Mouse (Mus musculus): ENCODE results near the gene Rnase1.

Rnase1 gene

DNA sequence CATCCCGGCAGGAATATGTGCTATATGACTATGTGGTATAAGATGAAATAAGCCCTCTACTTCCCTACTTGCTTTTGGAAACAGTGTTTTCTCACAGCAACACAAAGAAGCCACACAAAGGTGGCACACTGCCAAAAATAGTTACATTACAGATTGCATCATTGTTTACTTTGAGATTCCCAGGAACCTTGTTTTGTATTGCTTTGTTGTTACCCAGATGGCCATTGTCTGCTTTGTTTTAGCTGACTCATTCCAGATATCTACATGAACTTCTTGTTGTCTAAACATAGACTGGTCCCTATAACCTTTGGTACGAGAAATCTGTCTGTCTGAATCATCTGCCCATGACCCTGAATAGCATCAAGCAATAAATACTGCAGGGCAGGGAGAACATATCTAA is 6.2 kb downstream of the Rnase1 start:
- DNase-seq = no peak

DNA sequence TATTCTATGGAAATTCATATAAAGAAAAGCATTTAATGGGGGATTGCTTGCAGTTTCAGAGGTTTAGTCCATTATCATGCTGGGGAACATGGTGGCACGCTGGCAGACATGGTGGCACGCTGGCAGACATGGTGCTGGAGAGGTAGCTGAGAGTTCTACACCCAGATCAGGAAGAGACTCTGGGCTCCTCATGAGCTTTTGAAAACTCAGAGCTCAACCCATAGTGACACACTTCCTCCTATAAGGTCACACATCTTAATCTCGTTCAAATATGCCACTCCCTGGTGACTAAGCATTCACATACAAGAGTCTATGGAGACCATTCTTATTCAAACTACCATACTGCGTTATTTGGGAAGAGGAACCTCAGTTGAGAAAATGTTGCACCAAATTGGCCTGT is 14.2 kb downstream of the Rnase1 start:
- no peak for DNase-seq

DNA sequence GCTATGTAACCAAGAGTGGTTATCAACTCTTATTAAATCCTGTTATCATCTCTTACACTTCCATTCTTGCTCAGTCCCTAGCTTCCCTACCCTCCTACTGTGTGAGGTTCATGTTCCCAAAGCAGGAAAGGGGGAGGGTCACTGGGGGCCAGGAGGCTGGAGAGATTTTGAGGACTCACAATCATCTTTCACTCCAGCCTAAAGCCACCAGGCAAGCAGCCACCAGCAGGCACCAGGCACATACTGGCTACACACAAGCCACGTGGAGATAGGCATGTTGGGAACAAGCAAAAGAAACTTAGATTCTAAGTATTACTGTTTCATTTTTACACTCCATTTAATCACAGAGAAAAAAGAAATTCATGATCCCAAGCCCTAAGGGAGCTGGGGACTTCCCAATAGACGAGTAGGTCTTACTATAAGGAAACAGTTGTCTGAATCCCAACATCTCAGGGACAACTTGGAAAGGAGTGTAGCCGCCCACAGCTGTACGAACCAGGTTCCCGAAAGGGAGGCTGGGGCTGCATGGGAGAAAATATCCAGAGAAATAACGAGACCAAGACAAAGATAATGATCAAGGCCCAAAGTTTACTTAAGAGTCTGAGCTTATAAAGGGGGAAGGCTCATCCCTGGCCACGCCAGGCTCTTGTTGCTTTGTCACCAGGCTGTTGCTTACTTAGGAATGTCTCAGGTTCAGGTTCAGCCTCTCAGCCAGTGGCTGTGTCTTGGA is 15.3 kb downstream of the Rnase1 start:
- DNase-seq = no peak

DNA sequence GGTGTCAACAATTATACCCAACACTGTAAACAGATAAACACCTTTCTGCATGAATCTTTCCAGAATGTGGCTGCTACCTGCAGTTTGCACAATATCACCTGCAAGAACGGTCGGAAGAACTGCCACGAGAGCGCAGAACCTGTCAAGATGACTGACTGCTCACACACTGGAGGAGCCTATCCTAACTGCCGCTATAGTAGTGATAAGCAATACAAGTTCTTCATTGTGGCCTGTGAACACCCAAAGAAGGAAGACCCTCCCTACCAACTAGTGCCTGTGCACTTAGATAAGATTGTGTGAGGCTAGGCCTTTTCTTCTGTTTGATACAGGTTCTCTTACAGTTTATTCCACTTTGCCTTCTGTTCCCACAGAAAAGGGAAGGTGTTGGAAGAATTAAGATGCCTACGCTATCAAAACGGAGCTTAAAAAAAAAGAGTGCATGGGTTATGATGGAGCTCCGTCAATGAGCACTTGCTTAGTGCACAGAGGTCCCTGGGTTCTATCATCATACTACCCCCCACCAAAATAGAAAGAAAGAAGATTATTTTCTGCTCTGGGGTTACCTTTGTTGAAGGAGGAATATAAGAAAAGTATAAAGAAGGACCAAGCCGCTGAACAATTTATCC is 16.2 kb downstream of the Rnase1 start:
- no peak for DNase-seq

DNA sequence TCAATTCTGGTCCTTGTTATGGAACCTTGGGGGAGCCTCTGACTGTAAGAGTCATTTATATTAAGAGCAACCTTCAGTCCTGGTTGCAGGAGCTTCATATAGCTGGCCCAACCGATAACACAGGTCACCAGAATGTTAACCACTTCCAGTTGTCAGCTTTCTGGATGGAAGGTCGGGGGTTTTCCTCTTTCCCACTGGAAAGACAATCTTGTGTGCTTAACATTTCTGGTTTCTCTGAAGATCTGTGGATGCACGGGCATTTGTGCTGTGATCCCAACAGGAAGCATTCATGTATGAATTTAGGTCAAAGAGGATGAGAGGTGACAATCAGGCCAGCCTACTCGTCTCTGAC is 17.0 kb downstream of the Rnase1 start:
- no peak for DNase-seq

DNA sequence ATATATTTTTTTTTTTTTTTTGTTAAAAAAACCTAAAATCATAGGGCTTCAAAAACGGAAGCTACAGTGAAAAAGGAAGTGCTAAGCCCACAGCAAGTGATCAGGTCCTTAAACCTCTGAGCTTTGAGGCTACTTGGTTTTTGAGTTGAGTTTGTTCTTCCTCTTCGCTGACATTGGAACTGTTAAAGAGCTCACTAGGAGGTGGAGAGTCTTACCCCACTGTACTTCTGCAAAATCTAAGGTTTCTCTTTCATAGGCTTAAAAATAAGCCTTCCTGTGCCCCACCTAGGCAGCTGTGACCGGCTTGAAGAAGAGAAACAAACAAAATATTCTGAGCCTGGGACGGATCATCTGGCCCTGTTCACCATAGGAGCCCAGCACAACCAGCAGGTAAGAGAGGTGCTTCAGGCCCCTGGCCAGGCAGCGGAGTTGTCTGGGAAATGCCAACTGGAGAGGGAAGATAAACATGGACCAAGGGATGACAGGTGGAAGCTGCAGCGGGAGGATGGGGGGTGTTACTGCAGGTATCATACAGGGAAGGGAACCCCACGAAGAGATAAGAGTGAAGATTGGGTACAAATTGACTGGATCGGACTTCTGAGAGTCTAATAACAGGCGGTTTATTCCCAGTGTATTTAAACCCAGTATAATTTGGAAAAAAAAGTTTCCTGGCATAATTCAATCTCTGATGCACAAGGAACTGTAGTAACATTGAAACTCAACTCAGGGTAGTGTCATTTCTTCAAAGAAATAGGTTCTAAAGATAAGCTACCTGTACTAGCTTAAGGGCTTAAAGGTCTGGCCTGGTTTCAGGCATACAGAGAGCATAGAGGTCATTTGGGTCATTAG is 17.6 kb downstream of the Rnase1 start:
- no peak for DNase-seq

DNA sequence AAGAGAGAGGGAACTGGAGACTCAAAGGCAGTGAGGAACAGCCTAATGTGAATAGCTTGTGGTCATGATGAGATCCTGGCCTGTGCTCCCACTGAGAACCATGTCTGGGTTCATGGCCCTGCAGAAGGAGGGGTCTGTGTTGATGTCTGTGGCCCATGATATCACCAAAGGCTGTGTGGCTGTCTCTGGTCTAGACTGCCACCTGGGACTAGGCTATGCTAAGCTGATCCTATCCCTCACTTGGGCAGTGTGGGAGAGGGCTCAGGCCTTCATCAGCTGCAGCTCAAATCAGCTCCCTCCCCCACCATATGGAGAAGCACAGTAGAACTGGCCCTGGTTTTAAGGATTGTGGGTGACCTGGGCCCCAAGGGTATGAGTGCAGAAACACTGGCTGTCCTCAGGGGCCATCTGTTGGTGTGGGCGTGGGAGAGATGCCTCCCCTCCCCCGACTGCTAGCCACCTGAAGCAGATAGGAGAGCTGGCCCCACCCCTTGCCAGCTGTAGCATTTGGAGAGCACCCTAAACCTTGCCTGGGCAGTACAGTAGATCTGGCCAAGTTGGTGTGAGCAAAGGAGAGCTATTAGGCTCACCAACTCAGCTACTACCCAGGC is 18.8 kb downstream of the Rnase1 start:
- DNase-seq = no peak

DNA sequence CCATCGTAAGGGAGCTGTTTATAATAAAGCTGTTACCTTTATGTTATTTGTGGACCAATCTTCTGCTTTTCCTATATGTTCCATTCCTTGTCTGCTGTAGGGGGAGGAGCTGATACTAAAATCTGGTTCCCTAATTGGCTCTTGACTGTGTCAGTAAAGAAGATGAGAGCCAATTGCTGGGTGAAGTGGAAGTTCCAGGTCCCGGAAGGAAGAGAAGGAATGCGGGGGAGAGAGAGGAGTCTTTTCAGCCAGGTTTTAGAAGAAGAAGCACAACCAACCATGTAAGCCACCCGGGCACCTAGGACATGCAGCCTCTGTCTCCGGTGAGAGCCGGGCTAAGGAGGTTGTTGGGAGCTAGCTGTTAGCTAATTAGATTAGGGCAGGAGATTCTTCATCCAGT is 20.9 kb downstream of the Rnase1 start:
- DNase-seq = no peak

DNA sequence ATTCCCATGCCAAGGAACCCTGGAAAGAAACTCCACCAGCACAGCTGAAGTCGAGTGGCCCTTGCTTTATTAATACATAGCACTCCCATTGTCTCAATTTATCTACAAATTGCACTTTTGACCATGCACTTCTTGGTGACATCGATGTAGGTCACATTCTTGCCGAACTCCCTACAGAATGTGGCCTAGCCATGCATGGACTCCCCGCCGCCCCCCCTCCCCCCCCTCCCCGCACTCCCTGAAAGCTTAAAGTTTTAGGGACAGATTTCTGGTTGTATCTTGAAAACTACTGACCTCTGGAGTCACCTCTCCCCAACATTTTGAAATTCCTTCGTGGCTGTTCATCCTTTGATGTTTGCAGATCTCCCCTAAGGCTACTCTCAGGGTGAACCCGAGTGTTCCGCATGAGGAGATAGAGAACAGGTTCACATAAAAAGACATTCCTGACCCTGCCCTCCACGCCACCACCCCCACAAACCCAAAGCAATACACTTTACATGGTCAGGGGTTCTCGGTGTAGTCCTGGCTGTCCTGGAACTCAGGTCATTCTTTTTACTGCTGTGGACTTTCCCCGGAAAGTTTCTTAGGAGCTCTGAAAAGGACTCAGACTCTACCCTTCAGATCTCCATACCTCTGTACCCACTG is 32.5 kb downstream of the Rnase1 start, which contains the start of gene Eddm3b:
Gene Eddm3b, plus strand, starts transcription at position 511 of the 645 bp plus-strand sequence.
- DNase-seq = no peak

DNA sequence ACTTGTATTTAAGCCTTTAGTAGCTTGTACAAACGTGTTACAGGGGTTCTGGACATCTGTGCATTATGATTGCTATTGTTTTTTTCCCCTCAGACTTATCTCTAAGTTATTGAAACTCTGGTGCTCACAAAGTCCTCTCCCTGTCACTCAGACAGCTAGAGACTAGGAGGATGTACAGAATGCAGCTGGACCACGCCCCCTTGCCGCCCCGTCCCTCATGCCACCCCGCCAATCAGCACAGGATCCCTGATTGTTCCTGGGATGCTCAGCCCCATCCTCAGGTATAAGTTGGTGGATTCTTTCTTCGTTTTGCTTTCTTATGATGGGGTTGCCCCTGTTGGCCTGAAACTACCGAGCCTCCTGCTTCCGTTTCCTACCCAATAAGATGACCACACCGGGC is 33.1 kb downstream of the Rnase1 start:
- no peak for DNase-seq

DNA sequence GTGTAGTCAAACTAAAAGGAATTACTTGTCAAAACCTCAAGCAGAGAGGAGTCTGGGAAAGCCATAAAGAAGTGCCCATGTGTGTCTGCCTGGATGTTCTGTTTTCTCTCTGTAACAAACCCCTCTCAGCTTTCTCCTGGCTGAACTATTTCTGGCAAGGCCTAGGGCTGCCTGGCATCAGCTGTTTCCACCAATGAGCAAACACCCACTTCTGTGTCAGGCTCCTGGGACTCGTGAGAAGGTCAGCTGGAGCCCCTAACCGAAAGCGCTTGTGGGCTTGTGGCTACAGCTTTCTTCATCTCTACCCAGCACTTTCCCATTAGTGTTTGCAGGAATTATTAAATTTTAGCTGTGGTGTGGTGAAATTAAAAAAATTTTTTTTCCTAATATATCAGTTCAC is 34.6 kb downstream of the Rnase1 start:
- DNase-seq = no peak

DNA sequence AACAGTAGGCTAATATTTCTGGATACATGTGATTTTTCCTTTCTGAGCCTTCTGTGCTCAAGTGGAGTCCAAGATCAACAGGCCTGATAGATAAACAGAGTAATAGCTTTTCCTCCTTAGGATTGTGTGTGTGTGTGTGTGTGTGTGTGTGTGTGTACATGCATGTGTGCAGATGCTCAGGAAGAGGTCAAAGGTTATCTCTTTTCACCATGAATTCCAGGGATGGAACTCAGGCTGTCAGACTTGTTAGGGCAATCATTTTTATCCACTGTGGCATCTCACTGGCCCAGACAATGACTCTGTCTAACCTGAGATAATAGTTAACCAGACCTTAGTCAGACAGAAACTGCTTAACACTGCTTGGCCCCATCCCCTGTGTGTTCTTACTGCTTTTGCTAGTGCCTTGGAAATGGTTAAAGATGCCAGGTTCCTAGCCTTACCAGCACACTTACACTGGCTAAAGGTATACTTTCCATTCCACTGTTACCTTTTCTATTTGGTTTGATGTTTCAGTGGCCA is 40.1 kb downstream of the Rnase1 start:
- DNase-seq = no peak

DNA sequence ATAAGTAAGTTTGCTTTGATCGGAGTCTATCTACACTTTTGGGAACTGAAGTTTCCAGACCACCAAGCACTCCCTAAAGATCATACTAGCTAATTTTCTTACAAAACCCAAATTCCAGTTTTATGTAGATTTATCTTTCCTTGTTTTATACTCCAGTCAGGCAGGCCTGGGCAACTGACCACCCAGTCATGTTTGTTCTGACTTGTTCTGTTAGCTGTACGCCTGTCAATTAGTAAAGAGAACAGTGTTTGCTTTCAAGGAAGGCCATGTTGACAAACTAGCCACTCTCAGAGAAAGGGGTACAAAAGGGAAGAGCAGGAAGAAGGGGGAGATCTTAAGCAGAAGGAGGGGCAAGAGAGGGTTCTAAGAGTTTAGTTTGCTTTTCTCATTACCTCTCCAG is 42.2 kb downstream of the Rnase1 start:
- DNase-seq = no peak

DNA sequence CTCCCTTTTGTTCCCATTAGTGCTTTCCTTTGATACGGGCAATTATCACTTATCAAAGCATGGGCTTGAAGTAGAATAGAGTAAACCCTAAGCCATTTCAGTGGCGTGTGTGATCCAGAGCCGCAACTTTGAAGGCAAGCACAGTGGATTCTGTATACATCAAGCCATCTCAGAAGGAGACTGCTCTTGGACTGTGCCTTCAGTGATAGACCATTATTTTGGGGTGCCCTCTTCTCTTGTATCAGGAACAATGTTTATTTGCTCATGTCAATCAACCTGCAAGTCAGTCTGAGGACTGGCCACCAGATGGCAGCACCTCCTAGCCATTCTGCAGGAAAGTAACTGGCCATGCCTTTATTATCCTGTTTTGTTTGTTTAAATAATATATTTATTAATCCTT is 43.4 kb downstream of the Rnase1 start:
- DNase-seq = peak; percentile 51 to 54

DNA sequence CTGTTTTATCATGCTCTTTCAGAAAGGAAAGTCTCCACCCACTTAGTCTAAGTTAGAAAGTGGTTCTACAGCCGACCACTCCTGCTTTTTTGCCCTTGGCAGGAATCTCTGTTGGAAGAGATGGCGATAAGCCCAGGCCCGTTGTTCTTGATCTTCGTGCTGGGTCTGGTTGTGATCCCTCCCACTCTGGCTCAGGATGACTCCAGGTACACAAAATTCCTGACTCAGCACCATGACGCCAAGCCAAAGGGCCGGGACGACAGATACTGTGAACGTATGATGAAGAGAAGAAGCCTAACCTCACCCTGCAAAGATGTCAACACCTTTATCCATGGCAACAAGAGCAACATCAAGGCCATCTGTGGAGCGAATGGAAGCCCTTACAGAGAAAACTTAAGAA is 45.3 kb downstream of the Rnase1 start:
- peak in 1 of 2 experiments; percentile 12 for DNase-seq

DNA sequence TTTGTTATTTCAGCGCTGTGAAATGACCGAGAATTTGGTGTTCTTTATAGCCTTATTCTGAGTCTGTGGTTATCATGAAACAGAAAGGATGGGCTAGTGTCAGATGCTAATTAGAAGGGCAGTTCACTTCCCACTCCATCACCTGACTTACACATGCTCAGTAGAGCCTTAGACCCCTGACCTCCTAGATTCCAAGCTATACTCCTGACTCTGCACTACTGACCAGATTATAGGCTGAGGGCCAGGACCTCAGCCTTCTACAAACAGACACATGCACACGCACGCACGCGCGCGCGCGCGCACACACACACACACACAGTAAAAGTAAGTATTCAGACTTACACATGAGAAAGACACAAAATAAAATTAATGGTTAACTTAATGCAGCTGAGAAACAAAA is 47.7 kb downstream of the Rnase1 start:
- no peak for DNase-seq

DNA sequence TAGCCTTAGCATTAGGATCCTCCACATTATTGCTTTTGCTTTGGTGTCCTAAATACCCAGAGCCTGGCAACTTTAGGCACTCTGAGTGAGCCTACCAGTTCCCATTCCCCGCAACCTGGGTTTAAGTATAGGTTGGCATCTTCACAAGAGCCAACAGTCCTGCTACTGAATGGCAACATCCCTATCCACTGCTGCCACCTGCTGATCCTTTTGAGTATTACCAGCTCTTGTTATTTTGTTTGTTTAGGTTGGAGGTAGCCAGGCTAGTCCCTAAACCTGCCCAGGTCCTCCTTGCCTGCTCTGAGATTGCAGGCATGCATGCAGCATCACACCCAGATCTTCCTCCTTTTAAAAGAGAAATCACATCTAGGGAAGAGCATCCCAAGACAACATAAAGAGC is 48.3 kb downstream of the Rnase1 start:
- peak; percentile 56 to 84 for DNase-seq

DNA sequence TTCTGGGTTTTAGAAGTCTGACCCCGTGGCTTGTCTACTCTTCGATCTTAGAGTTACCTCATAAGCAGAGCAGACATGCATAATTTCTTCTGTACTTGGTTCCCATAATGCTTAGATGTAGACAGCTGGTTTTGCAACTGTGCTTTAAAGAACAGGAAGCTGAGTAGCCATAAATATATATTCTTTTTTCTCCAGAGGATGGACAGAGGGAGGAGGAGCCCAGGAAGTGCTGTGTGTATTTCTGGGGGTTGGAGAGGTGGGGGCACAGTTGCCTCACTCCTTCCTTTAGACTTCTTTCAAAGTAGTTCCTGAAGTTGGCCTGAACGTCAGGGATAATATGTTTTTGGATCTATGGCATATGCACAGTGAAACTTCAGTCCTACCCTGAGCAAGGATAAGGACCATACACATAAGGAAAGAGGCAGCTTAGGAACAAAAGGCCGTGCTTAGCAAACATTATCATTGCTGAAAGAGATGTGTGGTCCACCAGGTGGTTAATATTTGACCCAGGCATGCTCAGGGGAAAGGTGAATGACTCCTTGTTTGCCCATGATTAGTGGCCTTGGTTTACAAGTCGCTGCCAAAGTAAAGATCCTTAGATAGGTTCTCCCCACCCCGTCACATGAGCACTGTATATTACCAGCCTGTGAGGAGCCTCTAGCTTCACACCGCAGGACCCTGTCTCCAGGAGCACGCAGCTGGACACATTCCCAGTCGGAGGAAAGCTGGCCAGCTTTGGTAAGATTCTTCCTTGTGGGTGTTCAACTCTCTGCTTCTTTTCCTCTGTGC is 50.7 kb downstream of the Rnase1 start:
- peak; percentile 74 to 75 for DNase-seq

Measured in lung, adult 18-20 months (tissue).